ENCODE assay signal across 10 mouse cellular contexts in genomic region chr17:25538945-25539875, GRCm38 (mm10). TPM values are rescaled to one million over a fixed set of nuclear protein-coding genes. Genes with fewer than 3 reads are reported as not detected.
DNase-seq lines count a peak whose midpoint lies in the region; ATAC-seq and TF ChIP-seq lines count a peak whose summit lies in the region.
"Had no signal": no experiment of that assay in that cellular context is flagged by ENCODE, and none has a peak within 500 bp of the region (broad histone marks: within the 10 kb centered on the region; RNA-seq: fewer than 3 reads in every experiment).

No protein-coding gene starts in this region.

- peak; percentile 34 for DNase-seq in layer of hippocampus, adult 11-12 months (ENCODE audit: low spot score)
- DNase-seq in layer of hippocampus, adult 9-10 months (ENCODE audit: low spot score) = no peak
- DNase-seq in adrenal gland, postnatal 36 days = peak; percentile 64 to 75
- DNase-seq in kidney, postnatal 14 days = peak; percentile 24
- peak; percentile 57 for DNase-seq in midbrain, embryonic 14.5 days
- no peak for DNase-seq in liver, postnatal 0 days
- no peak for DNase-seq in thymus, postnatal 25 days

- H3K4me3 ChIP-seq in heart, embryonic 11.5 days (ENCODE audit: low read depth, low read length) = peak overlapping the region; percentile 8; the same call in 1 of the 2 replicates
- 0 out of 2 replicates have a peak overlapping the region, but pooled peaks have one; percentile 7 for H3K4me3 ChIP-seq in midbrain, embryonic 14.5 days (replicated peaks; ENCODE audit: low read depth, low read length)
- no peak overlapping the region for H3K4me3 ChIP-seq in liver, postnatal 0 days (ENCODE audit: low read depth, low read length)

- TF ChIP-seq EP300 in liver, postnatal 0 days (IDR thresholded peaks at IDR 0.05; ENCODE audit: low read depth) = no peak

- peak overlapping the region; percentile 54 for H3K4me2 ChIP-seq in heart, embryonic 11.5 days
- peak overlapping the region; percentile 44 for H3K4me2 ChIP-seq in midbrain, embryonic 14.5 days (ENCODE audit: low read length)
- H3K4me2 ChIP-seq in liver, postnatal 0 days (ENCODE audit: low read depth, low read length) = no peak overlapping the region

- 27% methylated on average over 27 of the region's 27 CpGs for WGBS in heart, embryonic 11.5 days (ENCODE audit: insufficient replicate concordance)
- 6% methylated on average over 27 of the region's 27 CpGs for WGBS in midbrain, embryonic 14.5 days
- WGBS in liver, postnatal 0 days (ENCODE audit: insufficient replicate concordance) = 54% methylated on average over 27 of the region's 27 CpGs

- no peaks in the 10 kb centered on the region for H3K9me3 ChIP-seq in heart, embryonic 11.5 days (replicated peaks; ENCODE audit: control insufficient read depth, low read length)
- H3K9me3 ChIP-seq in midbrain, embryonic 14.5 days (ENCODE audit: control insufficient read depth, low read length) = no peaks in the 10 kb centered on the region
- no peaks in the 10 kb centered on the region for H3K9me3 ChIP-seq in liver, postnatal 0 days (ENCODE audit: low read length)
- H3K9me3 ChIP-seq: G1E had no signal

- TF ChIP-seq CTCF in liver, postnatal 0 days (IDR thresholded peaks at IDR 0.05; ENCODE audit: low read depth) = no peak

- peak overlapping the region; percentile 52 for H3K9ac ChIP-seq in heart, embryonic 11.5 days (ENCODE audit: low read depth, low read length)
- H3K9ac ChIP-seq in midbrain, embryonic 14.5 days (replicated peaks; ENCODE audit: low read length) = peak overlapping the region; percentile 29
- no peak overlapping the region for H3K9ac ChIP-seq in liver, postnatal 0 days (replicated peaks)

- no peaks in the 10 kb centered on the region for H3K27me3 ChIP-seq in heart, embryonic 11.5 days (ENCODE audit: control insufficient read depth, insufficient read depth, low read length)
- no peaks in the 10 kb centered on the region for H3K27me3 ChIP-seq in midbrain, embryonic 14.5 days (ENCODE audit: control insufficient read depth, insufficient read depth, low read length)
- H3K27me3 ChIP-seq in liver, postnatal 0 days (ENCODE audit: insufficient read depth, low read length) = no peaks in the 10 kb centered on the region

- H3K4me1 ChIP-seq in heart, embryonic 11.5 days (ENCODE audit: control insufficient read depth, insufficient read depth, low read length) = peaks cover 14% of the 10 kb centered on the region
- peaks cover 8% of the 10 kb centered on the region; the same call in 1 of the 2 replicates for H3K4me1 ChIP-seq in midbrain, embryonic 14.5 days (ENCODE audit: control insufficient read depth, insufficient read depth, low read length)
- no peaks in the 10 kb centered on the region for H3K4me1 ChIP-seq in liver, postnatal 0 days (ENCODE audit: insufficient read depth)

- H3K36me3 ChIP-seq in heart, embryonic 11.5 days (ENCODE audit: control insufficient read depth, insufficient read depth, low read length) = no peaks in the 10 kb centered on the region
- H3K36me3 ChIP-seq in midbrain, embryonic 14.5 days (ENCODE audit: control insufficient read depth, insufficient read depth, low read length) = no peaks in the 10 kb centered on the region
- no peaks in the 10 kb centered on the region for H3K36me3 ChIP-seq in liver, postnatal 0 days (replicated peaks; ENCODE audit: insufficient read depth, low read length)
- H3K36me3 ChIP-seq: G1E had no signal

- peak overlapping the region; percentile 73 for H3K27ac ChIP-seq in heart, embryonic 11.5 days (ENCODE audit: low read depth, low read length)
- H3K27ac ChIP-seq in midbrain, embryonic 14.5 days (replicated peaks; ENCODE audit: low read depth, low read length) = peak overlapping the region; percentile 67
- no peak overlapping the region for H3K27ac ChIP-seq in liver, postnatal 0 days (ENCODE audit: low read depth)

- peak; percentile 68; the same call in 1 of the 2 replicates for ATAC-seq in heart, embryonic 11.5 days (replicated peaks; ENCODE audit: insufficient number of reproducible peaks, low FRiP score, low TSS enrichment)
- ATAC-seq in midbrain, embryonic 14.5 days (ENCODE audit: low FRiP score, low TSS enrichment) = no peak
- ATAC-seq in liver, postnatal 0 days = no peak

RNA-seq across cellular contexts. Expression of gene Sox8, which starts 31.3 kb away (rescaled TPM):
- 1 to 10 TPM; 1.3 to 2.5 TPM for total RNA-seq in adrenal gland, postnatal 36 days (2021)
- polyA plus RNA-seq in heart, embryonic 11.5 days (2014; fragmentation: Nextera tagmentation; extraction: Ambion mirVana) = 2.0 and 2.9 TPM in 2 replicates
- 8.0 and 13.5 TPM in 2 replicates for polyA plus RNA-seq in midbrain, embryonic 14.5 days (2014; fragmentation: Nextera tagmentation; extraction: Ambion mirVana)
- 0.08 TPM in 1 of 2 replicates, not detected in the other for polyA plus RNA-seq in liver, postnatal 0 days (2015; fragmentation: Nextera tagmentation; extraction: Ambion mirVana)
- polyA plus RNA-seq: G1E had no signal

RNA-seq across cellular contexts. Expression of gene Lmf1, which starts 39.7 kb away (rescaled TPM):
- total RNA-seq in adrenal gland, postnatal 36 days (2021) = 10 to 100 TPM; 29.6 to 37.9 TPM
- polyA plus RNA-seq in heart, embryonic 11.5 days (2014; fragmentation: Nextera tagmentation; extraction: Ambion mirVana) = 32.8 and 34.9 TPM in 2 replicates
- polyA plus RNA-seq in midbrain, embryonic 14.5 days (2014; fragmentation: Nextera tagmentation; extraction: Ambion mirVana) = 19.5 and 20.8 TPM in 2 replicates
- polyA plus RNA-seq in liver, postnatal 0 days (2015; fragmentation: Nextera tagmentation; extraction: Ambion mirVana) = 11.9 and 12.5 TPM in 2 replicates

RNA-seq across cellular contexts. Expression of gene Sstr5, which starts 42.1 kb away (rescaled TPM):
- total RNA-seq in adrenal gland, postnatal 36 days (2021) = under 1 TPM; 0.49 to 0.53 TPM
- 0.84 and 1.0 TPM in 2 replicates for polyA plus RNA-seq in heart, embryonic 11.5 days (2014; fragmentation: Nextera tagmentation; extraction: Ambion mirVana)
- 0.36 and 0.61 TPM in 2 replicates for polyA plus RNA-seq in midbrain, embryonic 14.5 days (2014; fragmentation: Nextera tagmentation; extraction: Ambion mirVana)
- polyA plus RNA-seq in liver, postnatal 0 days (2015; fragmentation: Nextera tagmentation; extraction: Ambion mirVana) = not detected in 2 replicates
- polyA plus RNA-seq: G1E; liver, embryonic 16.5 days had no signal

Comparison
In these comparisons a context has a peak if more than half of its experiments do, and no peak if none do; other contexts are left out.
1. DNase-seq: peak in layer of hippocampus, adult 11-12 months (single experiment), adrenal gland, postnatal 36 days (2 of 2), kidney, postnatal 14 days (single experiment) and midbrain, embryonic 14.5 days (single experiment); none in layer of hippocampus, adult 9-10 months (single experiment), liver, postnatal 0 days (single experiment) and thymus, postnatal 25 days (single experiment).